Mouse (Mus musculus) hindbrain, embryonic 14.5 days (tissue): ENCODE data around the gene Fam114a1. TPM values are rescaled to one million over a fixed set of nuclear protein-coding genes. Genes with fewer than 3 reads are reported as not detected.

Experiments used
- ATAC-seq: fragments of 200-750 bp; cut with Nextera tagmentation; 2 replicates; pipeline ENCODE4 v1.8.0; 2017; ENCODE audit warnings: moderate number of reproducible peaks, mild to moderate bottlenecking, moderate TSS enrichment, moderate library complexity; ENCODE audit not compliant: low FRiP score
- DNase-seq: peaks from one replicate; pipeline ENCODE4 v3.0.0-alpha.2; 2015; ENCODE audit warnings: low spot score
- H3K27ac ChIP-seq: fragments of 300-500 bp; sonication (generic); 2 replicates; pipeline ENCODE4 v1.5.1; 2014; ENCODE audit warnings: mild to moderate bottlenecking, moderate library complexity
- H3K27me3 ChIP-seq: fragments of 300-500 bp; sonication (generic); 2 replicates; pipeline ENCODE4 v1.6.1; 2014; ENCODE audit warnings: mild to moderate bottlenecking, low read length, mixed read lengths; ENCODE audit not compliant: control insufficient read depth, insufficient read depth
- H3K36me3 ChIP-seq: fragments of 300-500 bp; sonication (generic); replicated peaks from 2 replicates; pipeline ENCODE4 v1.6.1; 2014; ENCODE audit not compliant: control insufficient read depth, insufficient read depth
- H3K4me1 ChIP-seq: fragments of 300-500 bp; sonication (generic); replicated peaks from 2 replicates; pipeline ENCODE4 v1.6.1; 2014; ENCODE audit warnings: antibody characterized with exemption, low read length, mixed read lengths; ENCODE audit not compliant: control insufficient read depth, insufficient read depth
- H3K4me2 ChIP-seq: fragments of 300-500 bp; sonication (generic); replicated peaks from 2 replicates; pipeline ENCODE4 v1.6.1; 2014; ENCODE audit warnings: mild to moderate bottlenecking, moderate library complexity
- H3K4me3 ChIP-seq: fragments of 300-500 bp; sonication (generic); replicated peaks from 2 replicates; pipeline ENCODE4 v1.5.1; 2014; ENCODE audit warnings: mild to moderate bottlenecking, low read length
- H3K9ac ChIP-seq: fragments of 300-500 bp; sonication (generic); 2 replicates; pipeline ENCODE4 v1.6.1; 2014
- H3K9me3 ChIP-seq: fragments of 300-500 bp; sonication (generic); 2 replicates; pipeline ENCODE4 v1.6.1; 2016; ENCODE audit warnings: low read length; ENCODE audit not compliant: control insufficient read depth
- WGBS: fragments of 180-500 bp; shearing (Covaris S2); extraction: QIAGEN DNeasy Blood & Tissue Kit; methylation state at CpG from one replicate; pipeline ENCODE4 v1.1.7; 2014; 5-methylcytosine and 5-hydroxymethylcytosine counted together
- microRNA counts: library from miRNA; unstranded; fragments of <30 nt; microRNA quantifications from one replicate; lab custom pipeline; 2016
- microRNA-seq: library from miRNA; unstranded; fragments of <30 nt; microRNA quantifications from one replicate; pipeline ENCODE4, GENCODE M21; 2016
- polyA plus RNA-seq: library from polyadenylated mRNA; unstranded; fragments of >200 nt; fragmentation: Nextera tagmentation; extraction: Ambion mirVana; gene quantifications from 2 replicates; pipeline ENCODE4 v1.2.1, GENCODE M21; 2014

Fam114a1 gene
- polyA plus RNA-seq, 1 experiment from 2014 or later = 10.3 TPM

- Histone ChIP-seq H3K9ac (no peak overlapping the region), H3K27me3 (no peaks in the 10 kb centered on the region), H3K4me2 (no peak overlapping the region), H3K36me3 (no peaks in the 10 kb centered on the region), H3K9me3 (no peaks in the 10 kb centered on the region), H3K4me1 (no peaks in the 10 kb centered on the region), H3K4me3 (no peak overlapping the region), H3K27ac (no peak overlapping the region)
- 88% methylated on average over 6 of the region's 6 CpGs for WGBS
- no peak for ATAC-seq
- DNase-seq = no peak
Observed at GRCm38 (mm10) chr5:65086522-65086921, 116.7 kb downstream of the Fam114a1 start.

GRCm38 (mm10) chr5:65089707-65090106 lies 119.8 kb downstream of the Fam114a1 start:
- H3K9ac ChIP-seq = no peak overlapping the region
- no peaks in the 10 kb centered on the region for H3K27me3 ChIP-seq
- no peaks in the 10 kb centered on the region for H3K36me3 ChIP-seq
- 86% methylated on average over 3 of the region's 3 CpGs for WGBS
- DNase-seq (no peak), ATAC-seq (no peak)
- H3K4me3 ChIP-seq = no peak overlapping the region
- no peaks in the 10 kb centered on the region for H3K9me3 ChIP-seq
- no peak overlapping the region for H3K27ac ChIP-seq
- H3K4me1 ChIP-seq = no peaks in the 10 kb centered on the region
- H3K4me2 ChIP-seq = no peak overlapping the region

DNA sequence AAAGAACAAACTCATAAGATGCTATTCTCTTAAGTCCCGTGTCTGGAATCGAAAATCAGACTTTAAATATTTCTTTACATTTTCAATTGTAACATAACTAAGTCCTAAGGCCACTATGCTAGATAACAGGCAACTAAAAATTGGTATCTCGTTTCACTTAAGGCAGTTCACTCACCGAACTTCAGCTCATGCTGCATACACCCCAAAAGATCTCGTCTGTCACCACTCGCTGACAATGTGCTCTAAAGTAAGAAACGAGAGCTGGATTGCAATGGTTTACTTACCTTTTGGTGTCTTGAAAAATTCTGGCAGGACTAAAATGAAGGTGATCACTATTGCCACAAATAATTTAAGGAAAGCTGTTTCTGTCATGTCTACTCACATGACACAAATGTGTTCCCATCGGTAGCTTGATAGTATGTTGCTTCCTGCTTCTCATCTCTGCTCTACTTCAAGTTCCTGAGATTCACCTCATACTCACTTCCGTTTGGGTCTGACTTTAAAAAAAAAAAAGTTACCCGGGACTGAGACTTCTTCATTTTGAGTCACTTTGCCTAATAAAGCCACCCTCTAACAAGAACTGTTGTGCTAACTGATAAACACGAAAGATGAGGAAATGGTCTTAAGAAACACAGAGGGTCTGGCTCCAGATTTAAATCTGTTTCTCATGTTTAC lies 121.5 kb downstream of the Fam114a1 start:
- Histone ChIP-seq H3K4me2 (no peak overlapping the region), H3K9ac (no peak overlapping the region), H3K9me3 (no peaks in the 10 kb centered on the region), H3K27ac (no peak overlapping the region), H3K4me1 (no peaks in the 10 kb centered on the region), H3K4me3 (no peak overlapping the region), H3K27me3 (no peaks in the 10 kb centered on the region), H3K36me3 (no peaks in the 10 kb centered on the region)
- no peak for ATAC-seq
- no peak for DNase-seq
- WGBS = 78% methylated on average over 11 of the region's 11 CpGs

MicroRNA genes within 50 kb of the gene (microRNA counts, 519-probe panel; counts per million panel counts)
- microRNA mmu-miR-574-3p (lab: Ali Mortazavi, UCI) (not detected), microRNA mmu-miR-574-5p (lab: Ali Mortazavi, UCI) (not detected)

Small RNA genes lying within 50 kb of the gene (microRNA-seq; reads per million reads assigned to microRNA genes)
- gene Mir574 = 28.3 reads per million, percentile 38 among the genes with 10 or more reads in this experiment

Other genes with a start within 250 kb of the Fam114a1 start
- 24.3 and 25.8 TPM in 2 replicates for gene Klf3, start 166.7 kb upstream of the Fam114a1 start, polyA plus RNA-seq
- gene Tlr1, start 36.5 kb upstream of the Fam114a1 start, polyA plus RNA-seq = 0.46 and 0.61 TPM in 2 replicates
- 0.18 and 0.55 TPM in 2 replicates for gene Tlr6, start 10.0 kb upstream of the Fam114a1 start, polyA plus RNA-seq
- gene Tmem156, start 122.1 kb downstream of the Fam114a1 start, polyA plus RNA-seq = not detected in 2 replicates
- gene Klhl5, start 137.5 kb downstream of the Fam114a1 start, polyA plus RNA-seq = 49.2 and 53.1 TPM in 2 replicates
- 14.5 and 15.7 TPM in 2 replicates for gene Wdr19, start 229.6 kb downstream of the Fam114a1 start, polyA plus RNA-seq